Mouse (Mus musculus) hindbrain, embryonic 11.5 days (tissue): Measurements from ENCODE around the gene Ppp4r2. TPM values are rescaled to one million over a fixed set of nuclear protein-coding genes. Genes with fewer than 3 reads are reported as not detected.

Experiments
- ATAC-seq: fragments of 200-750 bp; cut with Nextera tagmentation; 2 replicates; pipeline ENCODE4 v1.8.0; 2017; ENCODE audit warnings: mild to moderate bottlenecking, moderate TSS enrichment, moderate library complexity; ENCODE audit not compliant: low FRiP score
- DNase-seq: peaks from one replicate; pipeline ENCODE4 v3.0.0-alpha.2; 2015; ENCODE audit warnings: low spot score
- H3K27ac ChIP-seq: fragments of 300-500 bp; sonication (generic); 2 replicates; pipeline ENCODE4 v1.5.1; 2014; ENCODE audit warnings: mild to moderate bottlenecking, low read depth, low read length
- H3K27me3 ChIP-seq: fragments of 300-500 bp; sonication (generic); 2 replicates; pipeline ENCODE4 v1.6.1; 2014; ENCODE audit warnings: mild to moderate bottlenecking, low read length, moderate library complexity, mixed read lengths; ENCODE audit not compliant: control insufficient read depth, insufficient read depth
- H3K36me3 ChIP-seq: fragments of 300-500 bp; sonication (generic); 2 replicates; pipeline ENCODE4 v1.6.1; 2014; ENCODE audit warnings: mild to moderate bottlenecking, low read length, moderate library complexity, mixed read lengths; ENCODE audit not compliant: control insufficient read depth, insufficient read depth
- H3K4me1 ChIP-seq: fragments of 300-500 bp; sonication (generic); replicated peaks from 2 replicates; pipeline ENCODE4 v1.6.1; 2014; ENCODE audit warnings: low read length, mixed read lengths; ENCODE audit not compliant: control insufficient read depth, insufficient read depth
- H3K4me2 ChIP-seq: fragments of 300-500 bp; sonication (generic); replicated peaks from 2 replicates; pipeline ENCODE4 v1.6.1; 2014; ENCODE audit warnings: mild to moderate bottlenecking, low read depth, low read length
- H3K4me3 ChIP-seq: fragments of 300-500 bp; sonication (generic); 2 replicates; pipeline ENCODE4 v1.5.1; 2014; ENCODE audit warnings: low read depth, low read length
- H3K9ac ChIP-seq: fragments of 300-500 bp; sonication (generic); 2 replicates; pipeline ENCODE4 v1.6.1; 2014; ENCODE audit warnings: low read depth, low read length
- H3K9me3 ChIP-seq: fragments of 300-500 bp; sonication (generic); 2 replicates; pipeline ENCODE4 v1.6.1; 2016; ENCODE audit warnings: low read length; ENCODE audit not compliant: control insufficient read depth
- WGBS: fragments of 180-500 bp; shearing (Covaris S2); extraction: QIAGEN DNeasy Blood & Tissue Kit; methylation state at CpG from one replicate; pipeline ENCODE4 v1.1.7; 2014; 5-methylcytosine and 5-hydroxymethylcytosine counted together
- polyA plus RNA-seq: library from polyadenylated mRNA; unstranded; fragments of >200 nt; fragmentation: Nextera tagmentation; extraction: Ambion mirVana; gene quantifications from 2 replicates; pipeline ENCODE4 v1.2.1, GENCODE M21; 2014

The Ppp4r2 gene
- polyA plus RNA-seq: 39.9 and 46.7 TPM in 2 replicates

- H3K4me3 ChIP-seq: peak within 1 kb of the TSS; percentile 88
- no peaks in the 10 kb centered on the region for H3K4me1 ChIP-seq
- no peaks in the 10 kb centered on the region for H3K27me3 ChIP-seq
- 1% methylated on average over 28 of the region's 50 CpGs for WGBS
- H3K27ac ChIP-seq: peak within 1 kb of the TSS; percentile 81
- peak within 1 kb of the TSS; percentile 56 for H3K4me2 ChIP-seq
- H3K36me3 ChIP-seq: peaks cover 4% of the 10 kb centered on the region; the same call in 1 of the 2 replicates
- peak within 1 kb of the TSS; percentile 88 for H3K9ac ChIP-seq
- DNase-seq (peak; percentile 97), ATAC-seq (peak; percentile 98)
- H3K9me3 ChIP-seq: no peaks in the 10 kb centered on the region
These were observed at the start of gene Ppp4r2 for GRCm38 (mm10) chr6:100833355-100833754. TSS of gene Ppp4r2 (plus strand) at chr6:100833622.

- no peak overlapping the region for H3K27ac ChIP-seq
- 63% methylated on average over 1 of the region's 1 CpGs for WGBS
These were observed 45.7 kb upstream of the Ppp4r2 start for GRCm38 (mm10) chr6:100787726-100788125.

GRCm38 (mm10) chr6:100789161-100789560 lies 44.3 kb upstream of the Ppp4r2 start:
- DNase-seq: no peak
- no peak overlapping the region for H3K27ac ChIP-seq
- WGBS: 92% methylated on average over 1 of the region's 1 CpGs
- H3K9me3 ChIP-seq: no peaks in the 10 kb centered on the region
- no peaks in the 10 kb centered on the region for H3K4me1 ChIP-seq
- no peaks in the 10 kb centered on the region for H3K36me3 ChIP-seq
- no peak overlapping the region for H3K4me2 ChIP-seq
- no peak overlapping the region for H3K4me3 ChIP-seq
- H3K9ac ChIP-seq: no peak overlapping the region
- no peak for ATAC-seq
- H3K27me3 ChIP-seq: no peaks in the 10 kb centered on the region

More at GRCm38 (mm10) chr6:100787726-100788125, 45.7 kb upstream of the Ppp4r2 start:
- Histone ChIP-seq H3K9me3 (no peaks in the 10 kb centered on the region), H3K4me1 (no peaks in the 10 kb centered on the region), H3K9ac (no peak overlapping the region), H3K4me2 (no peak overlapping the region), H3K27me3 (no peaks in the 10 kb centered on the region), H3K36me3 (no peaks in the 10 kb centered on the region), H3K4me3 (no peak overlapping the region)
- DNase-seq: no peak
- ATAC-seq: no peak

GRCm38 (mm10) chr6:100792055-100792659 lies 41.3 kb upstream of the Ppp4r2 start:
- Histone ChIP-seq H3K4me2 (no peak overlapping the region), H3K36me3 (no peaks in the 10 kb centered on the region), H3K4me1 (no peaks in the 10 kb centered on the region), H3K4me3 (no peak overlapping the region), H3K9ac (no peak overlapping the region), H3K27me3 (no peaks in the 10 kb centered on the region), H3K27ac (no peak overlapping the region), H3K9me3 (no peaks in the 10 kb centered on the region)
- WGBS: 86% methylated on average over 3 of the region's 3 CpGs
- no peak for DNase-seq
- ATAC-seq: no peak

- no peak overlapping the region for H3K9ac ChIP-seq
- ATAC-seq (no peak), DNase-seq (no peak)
- H3K4me1 ChIP-seq: no peaks in the 10 kb centered on the region
- no peak overlapping the region for H3K27ac ChIP-seq
- H3K27me3 ChIP-seq: no peaks in the 10 kb centered on the region
- H3K4me3 ChIP-seq: no peak overlapping the region
- WGBS: 79% methylated on average over 14 of the region's 14 CpGs
- H3K9me3 ChIP-seq: no peaks in the 10 kb centered on the region
- H3K4me2 ChIP-seq: no peak overlapping the region
- no peaks in the 10 kb centered on the region for H3K36me3 ChIP-seq
These were observed 40.3 kb upstream of the Ppp4r2 start for GRCm38 (mm10) chr6:100792973-100793769.

- WGBS: 63% methylated on average over 6 of the region's 6 CpGs
- Histone ChIP-seq H3K9ac (no peak overlapping the region), H3K4me3 (no peak overlapping the region), H3K4me1 (no peaks in the 10 kb centered on the region), H3K9me3 (no peaks in the 10 kb centered on the region), H3K27ac (no peak overlapping the region), H3K36me3 (no peaks in the 10 kb centered on the region), H3K27me3 (no peaks in the 10 kb centered on the region), H3K4me2 (no peak overlapping the region)
- no peak for DNase-seq
- no peak for ATAC-seq
These were observed 37.6 kb upstream of the Ppp4r2 start for GRCm38 (mm10) chr6:100795797-100796196.

GRCm38 (mm10) chr6:100799290-100799689 lies 34.1 kb upstream of the Ppp4r2 start:
- DNase-seq (no peak), ATAC-seq (no peak)
- no peaks in the 10 kb centered on the region for H3K9me3 ChIP-seq
- H3K27me3 ChIP-seq: no peaks in the 10 kb centered on the region
- no peak overlapping the region for H3K4me2 ChIP-seq
- no peak overlapping the region for H3K9ac ChIP-seq
- no peak overlapping the region for H3K27ac ChIP-seq
- no peaks in the 10 kb centered on the region for H3K36me3 ChIP-seq
- no peaks in the 10 kb centered on the region for H3K4me1 ChIP-seq
- H3K4me3 ChIP-seq: no peak overlapping the region
- 93% methylated on average over 6 of the region's 6 CpGs for WGBS

GRCm38 (mm10) chr6:100799766-100800165 lies 33.7 kb upstream of the Ppp4r2 start:
- WGBS: 96% methylated on average over 4 of the region's 4 CpGs
- no peak overlapping the region for H3K27ac ChIP-seq
- DNase-seq: no peak
- no peak overlapping the region for H3K4me3 ChIP-seq
- no peak overlapping the region for H3K9ac ChIP-seq
- H3K36me3 ChIP-seq: no peaks in the 10 kb centered on the region
- no peaks in the 10 kb centered on the region for H3K27me3 ChIP-seq
- no peaks in the 10 kb centered on the region for H3K9me3 ChIP-seq
- ATAC-seq: no peak
- H3K4me1 ChIP-seq: no peaks in the 10 kb centered on the region
- no peak overlapping the region for H3K4me2 ChIP-seq

GRCm38 (mm10) chr6:100800497-100800955 lies 32.9 kb upstream of the Ppp4r2 start:
- Histone ChIP-seq H3K27ac (no peak overlapping the region), H3K9me3 (no peaks in the 10 kb centered on the region), H3K4me3 (no peak overlapping the region), H3K9ac (no peak overlapping the region), H3K27me3 (no peaks in the 10 kb centered on the region), H3K36me3 (no peaks in the 10 kb centered on the region), H3K4me1 (no peaks in the 10 kb centered on the region), H3K4me2 (no peak overlapping the region)
- ATAC-seq: no peak
- no peak for DNase-seq
- 77% methylated on average over 10 of the region's 10 CpGs for WGBS
